Mouse (Mus musculus) heart, adult 8-10 months (tissue): ENCODE measurements at regions not wholly inside any gene's neighbourhood (a gene's known extent, or its start where the extent isn't known, plus 50 kb on each side); places are given as distances from the start of the nearest gene placed in this dataset.

ENCODE experiments used
- DNase-seq: peaks from one replicate; pipeline ENCODE4 v3.0.0; 2022; ENCODE audit warnings: low spot score

DNA sequence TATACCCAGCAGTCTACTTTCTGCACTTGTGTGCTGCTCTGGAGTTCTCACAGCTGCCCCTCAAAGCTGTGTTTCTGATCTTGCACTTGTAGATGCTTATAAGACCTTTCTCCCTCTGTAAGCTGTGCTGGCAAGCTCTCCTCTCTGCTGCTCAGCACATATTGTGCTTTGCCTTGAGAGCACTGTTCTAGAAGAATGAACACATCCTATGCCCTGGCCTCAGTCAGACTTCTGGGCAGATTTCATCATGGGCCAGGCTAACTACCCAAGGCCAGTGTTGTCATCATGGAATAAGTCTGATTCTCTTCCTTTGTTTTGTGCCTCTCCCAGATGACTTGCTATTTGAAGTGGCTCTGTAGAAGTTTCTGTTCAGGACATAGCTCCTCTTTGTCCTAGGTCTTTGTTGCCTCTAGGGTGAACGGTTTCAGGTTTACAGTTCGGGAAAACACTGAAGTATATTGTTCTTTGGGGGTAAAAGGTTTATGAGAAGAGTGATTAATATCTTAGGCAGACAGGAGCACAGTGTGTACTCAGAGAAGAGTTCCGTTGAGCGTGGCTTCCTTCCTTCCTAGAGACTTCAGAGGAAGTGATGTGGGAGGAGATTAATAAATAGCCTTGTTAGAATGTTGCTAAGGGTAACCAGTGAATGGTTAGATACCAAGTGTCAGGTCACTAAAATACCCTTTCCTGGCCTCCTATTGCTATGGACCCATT lies 70.8 kb downstream of the Pcdh18 start:
- no peak for DNase-seq

DNA sequence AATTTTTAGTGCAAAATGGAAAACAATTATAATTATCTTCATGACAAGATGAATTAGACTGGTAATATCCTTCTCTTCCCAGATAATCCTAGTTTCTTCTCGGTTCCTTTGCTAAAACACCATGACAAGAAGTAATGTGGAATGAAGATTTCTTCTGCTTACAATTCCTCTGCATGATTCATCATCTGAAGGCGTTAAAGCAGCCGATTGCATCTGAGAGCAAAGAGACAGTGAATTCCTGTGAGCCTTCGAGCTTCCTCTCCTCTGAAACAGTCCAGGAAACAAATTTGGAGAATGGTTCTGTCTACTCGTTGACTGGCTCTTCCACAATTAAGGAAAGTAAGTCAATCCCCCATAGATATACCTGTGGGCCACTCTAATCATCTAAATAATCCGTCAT lies 82.2 kb downstream of the Pcdh18 start:
- DNase-seq: no peak

- DNase-seq: peak; percentile 14
These were observed 84.4 kb downstream of the Pcdh18 start for GRCm38 (mm10) chr3:49672685-49673184.

GRCm38 (mm10) chr3:49667543-49668338 lies 89.4 kb downstream of the Pcdh18 start:
- DNase-seq: peak; percentile 48

DNA sequence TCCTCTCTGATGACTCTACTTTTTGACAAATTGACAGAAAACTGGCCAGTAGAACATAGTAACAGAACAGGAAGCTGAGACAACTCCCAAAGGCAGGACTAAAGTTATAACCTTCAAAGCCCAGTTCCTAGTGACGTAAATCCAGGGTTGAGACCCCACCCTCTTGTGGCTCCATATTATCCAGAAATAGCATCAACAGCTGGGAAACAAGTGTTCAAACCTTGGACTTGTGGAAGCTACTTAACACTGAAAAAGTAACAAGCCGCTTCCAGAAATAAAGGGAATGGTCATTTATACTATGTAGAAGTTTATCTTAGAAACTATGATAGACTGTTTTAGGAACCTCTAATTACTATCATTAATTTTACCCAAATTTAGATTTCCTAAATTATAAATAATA lies 90.6 kb downstream of the Pcdh18 start:
- no peak for DNase-seq

GRCm38 (mm10) chr3:49648895-49649175 lies 108.3 kb downstream of the Pcdh18 start:
- no peak for DNase-seq

GRCm38 (mm10) chr3:49648040-49648894 lies 108.9 kb downstream of the Pcdh18 start:
- no peak for DNase-seq

GRCm38 (mm10) chr3:49644993-49645392 lies 112.1 kb downstream of the Pcdh18 start:
- no peak for DNase-seq

DNA sequence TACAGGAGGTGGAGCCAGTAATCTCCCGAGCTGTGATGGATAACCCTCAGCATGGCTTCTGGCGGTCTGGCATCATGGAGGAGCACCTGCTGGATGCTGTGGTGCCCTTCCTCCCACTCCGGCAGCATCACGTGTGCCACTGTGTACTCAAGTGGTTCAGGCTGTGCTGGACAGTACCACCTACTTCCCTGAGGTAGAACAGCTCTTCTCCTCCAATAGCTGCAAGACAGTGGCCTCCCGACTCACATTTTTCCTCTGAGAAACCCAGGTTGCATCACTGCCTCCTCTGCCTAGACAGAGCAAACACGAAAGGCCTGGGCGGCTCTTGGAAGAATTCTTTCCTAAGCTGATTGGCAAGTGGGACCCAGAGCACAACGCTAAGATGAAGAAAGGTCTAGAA lies 113.3 kb downstream of the Pcdh18 start:
- no peak for DNase-seq

DNA sequence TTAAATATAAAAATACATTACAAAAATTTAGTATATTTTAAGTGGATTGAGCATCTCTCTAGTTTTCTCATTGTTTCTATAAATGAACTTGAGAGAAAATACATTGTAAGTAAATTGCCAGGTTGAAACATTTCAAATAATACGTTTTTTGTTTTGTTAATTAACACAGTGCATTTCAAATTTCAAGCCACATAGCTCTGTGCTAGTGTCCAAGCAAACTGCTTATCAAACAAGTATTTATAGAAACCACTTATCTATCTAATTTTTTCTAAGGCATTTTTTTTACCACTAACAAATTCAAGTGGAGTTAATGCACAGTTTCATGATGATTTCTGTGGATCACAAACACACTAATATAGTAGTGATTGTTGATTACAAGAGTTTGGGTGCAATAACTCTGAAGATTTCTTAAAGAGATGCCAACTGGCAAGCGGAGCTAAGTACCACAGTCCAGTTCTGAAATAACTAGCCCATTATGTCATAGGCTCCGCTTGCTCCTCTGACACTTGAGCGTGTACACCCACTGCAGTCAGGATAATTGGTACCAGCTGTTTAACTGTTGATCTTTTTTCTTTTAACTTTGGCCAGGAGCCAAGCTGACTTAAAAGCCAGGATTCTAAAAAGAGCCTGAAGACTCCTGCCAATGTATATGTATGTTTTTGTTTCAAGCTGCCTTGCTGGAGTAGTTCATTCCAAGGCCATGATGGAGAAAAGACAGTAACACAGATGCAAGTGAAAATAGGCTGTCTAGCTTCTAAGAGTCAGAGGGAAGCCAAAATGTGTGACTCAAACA lies 115.0 kb downstream of the Pcdh18 start:
- DNase-seq: peak; percentile 80

DNA sequence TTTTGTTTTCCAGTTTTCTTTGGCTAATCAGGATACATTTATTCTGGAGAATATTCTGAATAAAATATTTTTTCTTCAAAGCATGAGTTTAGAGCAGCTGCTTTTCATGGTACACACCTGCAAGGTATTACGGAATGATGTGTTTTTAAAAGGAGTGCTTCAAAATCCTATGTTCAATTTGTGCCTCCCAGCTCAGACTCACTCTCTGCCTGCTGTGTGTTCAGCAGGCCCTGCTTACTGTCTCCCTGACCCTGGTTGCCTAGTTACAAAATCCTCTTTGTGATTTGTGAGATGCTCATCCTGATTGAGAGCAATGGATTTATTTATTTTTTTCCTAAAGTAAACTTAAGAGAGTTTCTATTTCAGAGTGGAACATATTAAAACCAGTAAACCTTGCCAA lies 115.7 kb downstream of the Pcdh18 start:
- peak; percentile 33 for DNase-seq

DNA sequence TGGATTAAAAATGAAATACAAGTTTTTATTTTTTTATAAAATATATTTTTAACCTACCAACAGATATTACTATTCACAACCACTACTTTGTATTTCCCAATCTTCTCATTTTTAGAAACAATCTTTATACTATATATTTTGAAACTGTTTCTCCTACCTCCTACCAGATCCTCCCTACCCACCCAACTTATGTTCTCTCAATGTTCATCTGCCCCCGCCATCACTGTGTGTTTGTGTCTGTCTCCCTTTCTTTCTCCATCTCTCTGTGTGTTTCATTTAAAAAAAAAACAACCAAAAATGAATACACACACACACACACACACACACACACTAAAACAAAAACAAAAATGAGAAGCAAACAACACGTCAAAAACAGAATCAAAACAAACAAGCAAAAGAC lies 118.5 kb downstream of the Pcdh18 start:
- no peak for DNase-seq

DNA sequence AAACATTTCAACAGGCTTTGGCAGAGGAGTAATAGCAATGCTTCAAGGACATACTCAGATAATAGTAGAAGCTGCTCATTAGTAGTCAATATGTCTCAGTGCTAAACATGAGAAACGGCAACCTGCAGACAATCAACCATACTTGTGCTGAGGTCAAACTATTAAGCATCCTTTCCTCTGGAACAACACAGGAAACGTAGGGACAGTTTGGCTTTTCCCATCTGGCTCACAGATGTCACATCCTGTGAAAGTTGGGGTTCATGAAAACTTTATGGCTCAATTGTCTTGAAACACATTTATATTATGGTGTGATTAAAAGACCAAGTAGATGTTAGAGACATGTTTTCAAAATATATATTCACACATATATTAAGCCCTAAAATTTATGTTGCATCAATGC lies 120.4 kb downstream of the Pcdh18 start:
- DNase-seq: no peak

GRCm38 (mm10) chr3:49592706-49593451 lies 164.2 kb downstream of the Pcdh18 start:
- DNase-seq: no peak

- DNase-seq: no peak
These were observed 166.9 kb downstream of the Pcdh18 start for GRCm38 (mm10) chr3:49590234-49590633.

DNA sequence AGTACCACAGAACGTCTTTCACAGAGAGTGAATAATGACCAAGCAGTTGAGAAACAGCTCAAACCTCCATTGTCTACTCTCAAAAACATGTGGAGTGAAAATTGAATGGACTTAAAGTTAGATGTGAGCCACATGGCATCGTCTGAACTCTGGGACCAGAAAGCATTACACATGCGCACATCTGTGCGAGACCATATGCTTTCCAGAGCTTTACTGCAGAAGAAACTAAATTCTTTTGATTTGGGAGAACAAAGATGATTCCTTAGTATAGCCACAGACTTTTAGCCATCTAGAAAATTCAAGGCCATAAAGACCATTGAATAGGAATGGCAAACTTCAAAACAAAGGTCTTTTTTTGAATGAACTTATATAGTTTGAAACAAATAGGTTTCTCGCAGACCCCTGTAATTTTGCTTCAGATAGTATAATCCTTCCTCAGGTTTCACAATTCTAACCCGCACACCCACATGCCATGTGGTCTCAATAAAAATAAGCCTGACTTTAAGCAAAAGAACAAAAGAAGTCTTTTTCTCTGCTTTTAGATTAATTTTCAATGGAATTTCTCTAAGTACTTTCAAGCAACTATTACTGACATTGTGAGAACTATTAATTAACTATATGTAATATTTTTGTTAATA lies 170.5 kb downstream of the Pcdh18 start:
- no peak for DNase-seq

- peak; percentile 12 for DNase-seq
These were observed 171.2 kb downstream of the Pcdh18 start for GRCm38 (mm10) chr3:49585962-49586361.

DNA sequence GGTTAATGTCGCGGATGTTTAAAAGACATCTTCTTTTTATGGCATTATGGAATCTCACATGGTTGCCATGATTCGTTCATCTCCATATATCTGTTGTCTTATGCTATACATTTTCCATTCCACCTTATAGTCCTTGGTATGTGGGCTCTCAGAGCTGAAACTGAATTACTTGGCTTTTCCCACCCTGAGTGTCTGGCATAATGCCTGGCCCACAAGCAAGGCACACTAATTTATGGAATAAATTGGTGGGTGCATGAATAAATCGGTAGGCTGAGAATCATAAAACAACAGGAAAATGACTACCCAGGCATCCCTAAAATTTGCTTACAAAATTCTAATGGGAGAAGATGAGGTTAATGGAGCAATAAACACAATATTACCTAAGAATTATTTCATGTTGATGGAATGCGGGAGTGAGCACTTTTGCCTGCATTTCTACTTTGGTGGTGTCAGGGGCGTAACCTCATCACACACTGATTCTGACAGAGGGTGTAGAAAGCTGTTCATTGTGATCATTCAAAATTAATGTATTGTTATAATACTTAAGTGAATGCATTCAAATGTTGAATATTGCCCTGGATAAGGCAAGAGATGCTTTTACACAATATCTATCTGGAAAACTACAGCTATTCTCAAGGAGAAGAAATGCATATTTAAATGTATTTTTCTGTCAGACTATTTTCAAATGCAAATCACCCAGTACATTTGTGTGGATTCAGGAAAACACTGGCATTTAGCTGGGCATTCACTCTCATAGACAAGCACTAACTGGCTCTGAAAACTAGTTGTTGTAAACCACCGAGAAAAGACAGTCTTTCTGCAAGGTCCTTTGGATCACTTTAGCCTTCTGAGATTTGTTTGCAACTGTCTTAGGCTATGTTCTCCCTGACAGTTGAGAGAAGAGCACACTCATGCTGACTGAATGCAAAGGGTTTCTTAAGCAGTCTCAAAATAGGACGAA lies 190.1 kb downstream of the Pcdh18 start:
- no peak for DNase-seq

GRCm38 (mm10) chr3:49527642-49528041 lies 229.5 kb downstream of the Pcdh18 start:
- no peak for DNase-seq
